Mouse (Mus musculus): ENCODE data around the gene Gm13889. TPM values are rescaled to one million over a fixed set of nuclear protein-coding genes. Genes with fewer than 3 reads are reported as not detected.

Gm13889 gene
- total RNA-seq (2014; rRNA removed), result 47.5 and 72.6 TPM in 2 replicates
- polyA plus RNA-seq (2015; fragmentation: Nextera tagmentation; extraction: Ambion mirVana), result 29.3 and 34.2 TPM in 2 replicates

DNA sequence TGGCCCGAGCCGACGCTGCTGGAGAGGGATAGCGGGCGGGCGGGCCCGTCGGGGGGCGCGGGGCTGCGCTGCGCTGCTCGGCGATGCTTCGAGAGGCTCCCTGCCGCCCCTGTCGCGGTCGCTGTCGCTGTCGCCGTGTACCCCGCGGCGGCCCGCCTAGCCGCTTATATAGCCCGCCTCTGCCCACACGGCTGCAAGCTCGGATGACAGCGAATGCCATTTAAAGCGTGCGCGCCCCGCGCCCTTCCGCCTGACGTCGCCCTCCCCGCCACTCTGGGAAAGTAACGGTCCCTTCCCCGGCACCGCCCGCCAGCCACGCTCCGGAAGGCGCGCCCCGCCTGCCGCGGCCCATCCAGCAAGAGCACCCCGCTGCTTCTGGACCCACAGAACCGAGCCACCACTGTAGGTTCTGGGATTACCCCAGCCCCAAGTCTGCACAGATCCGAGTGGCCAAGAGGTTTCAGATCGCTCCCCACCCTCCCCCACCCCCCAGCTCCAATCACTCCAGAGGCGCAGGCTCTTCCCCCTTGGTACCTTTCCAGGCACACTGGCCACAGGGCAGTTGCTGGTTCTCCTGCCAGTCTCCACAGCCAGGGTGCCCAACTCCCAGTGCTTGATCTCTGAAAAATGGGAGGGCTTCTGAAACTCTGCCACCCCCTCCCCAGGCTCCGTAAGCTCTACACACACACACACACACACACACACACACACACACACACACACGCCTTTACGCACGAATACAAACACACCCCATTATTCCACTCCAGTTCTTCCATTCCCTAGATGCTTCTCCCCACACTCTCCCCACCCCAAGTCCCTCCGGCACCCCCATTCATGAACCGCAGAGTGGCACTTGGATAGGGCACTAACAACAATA, at the start of gene Gm13889:
TSS of gene Gm13889 (minus strand) at position 294 of the 877 bp plus-strand sequence.
- Histone ChIP-seq H3K4me3 (ENCODE audit: low read depth, low read length) (peak within 1 kb of the TSS; percentile 77), H3K4me2 (ENCODE audit: low read depth) (peak within 1 kb of the TSS; percentile 88), H3K4me1 (ENCODE audit: insufficient read depth) (0 out of 2 replicates have a peak, but pooled peaks cover 4% of the 10 kb centered on the region), H3K36me3 (ENCODE audit: insufficient read depth) (no peaks in the 10 kb centered on the region), H3K9me3 (ENCODE audit: low read length) (no peaks in the 10 kb centered on the region), H3K27me3 (ENCODE audit: insufficient read depth, low read length) (no peaks in the 10 kb centered on the region), H3K9ac (peak within 1 kb of the TSS; percentile 85), H3K27ac (ENCODE audit: low read depth, low read length) (peak within 1 kb of the TSS; percentile 95)
- TF ChIP-seq CTCF (IDR thresholded peaks at IDR 0.05; ENCODE audit: low read depth), result peak; percentile 8; the same call in 1 of the 2 replicates
- peak; percentile 85 for ATAC-seq
- 1% methylated on average over 51 of the region's 62 CpGs for WGBS
- DNase-seq, result peak; percentile 89

DNA sequence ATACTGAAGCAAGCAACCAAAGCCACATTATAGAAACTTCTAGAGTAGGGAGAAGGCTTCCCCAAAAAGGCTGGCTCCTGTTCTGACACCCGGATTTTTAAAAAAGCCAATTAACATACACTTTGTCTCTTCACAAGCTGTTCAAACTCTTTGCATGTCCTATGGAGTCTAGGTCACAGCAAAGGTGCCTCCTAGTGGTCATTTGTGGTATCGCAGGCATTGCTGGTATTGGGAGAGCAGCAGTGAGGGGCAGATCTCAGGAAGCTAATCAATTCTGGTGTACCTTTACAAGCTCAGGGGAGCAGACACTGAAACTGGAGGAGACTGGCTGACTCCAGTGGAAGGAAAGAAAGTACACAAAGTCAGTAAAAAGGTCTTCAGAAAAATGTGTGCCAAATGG, 45.3 kb upstream of the Gm13889 start:
- no peak overlapping the region for H3K9ac ChIP-seq
- no peaks in the 10 kb centered on the region for H3K4me1 ChIP-seq (ENCODE audit: insufficient read depth)
- no peaks in the 10 kb centered on the region for H3K9me3 ChIP-seq (ENCODE audit: low read length)
- no peak overlapping the region for H3K27ac ChIP-seq (ENCODE audit: low read depth, low read length)
- peak; percentile 98 for TF ChIP-seq CTCF (IDR thresholded peaks at IDR 0.05; ENCODE audit: low read depth)
- H3K27me3 ChIP-seq (ENCODE audit: insufficient read depth, low read length), result no peaks in the 10 kb centered on the region
- DNase-seq (peak; percentile 93), ATAC-seq (peak; percentile 93)
- no peak overlapping the region for H3K4me3 ChIP-seq (ENCODE audit: low read depth, low read length)
- WGBS, result 3% methylated on average over 2 of the region's 2 CpGs
- peaks cover 70% of the 10 kb centered on the region for H3K36me3 ChIP-seq (ENCODE audit: insufficient read depth)
- H3K4me2 ChIP-seq (ENCODE audit: low read depth), result no peak overlapping the region

DNA sequence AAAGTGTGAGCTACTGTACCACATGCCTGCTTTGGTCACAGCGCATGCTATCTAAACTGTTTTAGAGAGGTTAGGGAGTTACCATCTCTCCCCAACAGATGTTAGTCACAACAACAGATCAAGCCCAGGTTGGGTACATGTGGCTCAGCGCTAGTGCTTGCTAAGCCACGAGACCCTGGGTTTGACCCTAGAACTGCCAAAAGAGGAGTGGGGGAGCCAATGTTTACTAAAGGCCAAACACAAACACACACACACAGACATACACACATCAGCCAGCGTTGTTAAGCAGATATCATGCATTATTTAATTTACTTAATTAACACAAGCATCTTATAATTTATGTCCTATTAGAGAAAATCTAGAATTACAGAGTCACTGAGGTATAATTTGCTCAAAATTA, 44.9 kb upstream of the Gm13889 start:
- ATAC-seq, result peak; percentile 45
- no peak overlapping the region for H3K9ac ChIP-seq
- H3K36me3 ChIP-seq (ENCODE audit: insufficient read depth), result peaks cover 72% of the 10 kb centered on the region
- no peak overlapping the region for H3K4me2 ChIP-seq (ENCODE audit: low read depth)
- DNase-seq, result no peak
- H3K4me1 ChIP-seq (ENCODE audit: insufficient read depth), result no peaks in the 10 kb centered on the region
- no peak overlapping the region for H3K27ac ChIP-seq (ENCODE audit: low read depth, low read length)
- TF ChIP-seq CTCF (IDR thresholded peaks at IDR 0.05; ENCODE audit: low read depth), result no peak
- 79% methylated on average over 4 of the region's 4 CpGs for WGBS
- no peaks in the 10 kb centered on the region for H3K9me3 ChIP-seq (ENCODE audit: low read length)
- H3K27me3 ChIP-seq (ENCODE audit: insufficient read depth, low read length), result no peaks in the 10 kb centered on the region
- no peak overlapping the region for H3K4me3 ChIP-seq (ENCODE audit: low read depth, low read length)

DNA sequence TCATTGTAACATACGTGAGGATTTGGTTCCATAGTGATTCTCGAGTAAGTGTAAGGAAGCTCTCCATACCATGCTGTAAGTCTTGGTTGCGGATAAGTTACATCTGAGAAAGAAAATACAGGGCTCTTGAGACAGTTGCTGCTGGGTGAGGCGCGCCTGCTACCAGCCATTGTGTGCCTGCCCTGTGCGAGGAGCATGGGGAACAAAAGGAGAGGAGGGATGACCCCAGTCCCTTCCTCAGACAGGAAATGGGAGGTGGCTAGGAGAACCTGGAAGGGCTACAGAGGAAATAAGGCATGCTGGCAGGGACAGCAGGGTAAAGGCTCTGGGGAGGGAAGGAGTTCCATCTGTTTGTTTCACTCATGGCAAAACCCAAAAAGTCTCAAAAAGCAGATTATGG, 44.4 kb upstream of the Gm13889 start:
- Histone ChIP-seq H3K9me3 (ENCODE audit: low read length) (no peaks in the 10 kb centered on the region), H3K27me3 (ENCODE audit: insufficient read depth, low read length) (no peaks in the 10 kb centered on the region), H3K4me2 (ENCODE audit: low read depth) (no peak overlapping the region), H3K36me3 (ENCODE audit: insufficient read depth) (peaks cover 71% of the 10 kb centered on the region), H3K9ac (no peak overlapping the region), H3K4me3 (ENCODE audit: low read depth, low read length) (no peak overlapping the region), H3K4me1 (ENCODE audit: insufficient read depth) (no peaks in the 10 kb centered on the region), H3K27ac (ENCODE audit: low read depth, low read length) (no peak overlapping the region)
- DNase-seq, result no peak
- ATAC-seq, result no peak
- WGBS, result 86% methylated on average over 6 of the region's 6 CpGs
- TF ChIP-seq CTCF (IDR thresholded peaks at IDR 0.05; ENCODE audit: low read depth), result no peak

GRCm38 (mm10) chr2:93996254-93996653, 39.3 kb upstream of the Gm13889 start, which contains the start of gene Gm27027:
Gene Gm27027, minus strand, starts transcription at chr2:93996354.
- no peaks in the 10 kb centered on the region for H3K27me3 ChIP-seq (ENCODE audit: insufficient read depth, low read length)
- no peak within 1 kb of the TSS for H3K27ac ChIP-seq (ENCODE audit: low read depth, low read length)
- ATAC-seq, result no peak
- no peak within 1 kb of the TSS for H3K9ac ChIP-seq
- no peak for DNase-seq
- no peak within 1 kb of the TSS for H3K4me3 ChIP-seq (ENCODE audit: low read depth, low read length)
- WGBS, result 95% methylated on average over 6 of the region's 6 CpGs
- no peaks in the 10 kb centered on the region for H3K9me3 ChIP-seq (ENCODE audit: low read length)
- no peak within 1 kb of the TSS for H3K4me2 ChIP-seq (ENCODE audit: low read depth)
- 0 out of 2 replicates have a peak, but pooled peaks cover 5% of the 10 kb centered on the region for H3K4me1 ChIP-seq (ENCODE audit: insufficient read depth)
- peaks cover 56% of the 10 kb centered on the region for H3K36me3 ChIP-seq (ENCODE audit: insufficient read depth)
- TF ChIP-seq CTCF (IDR thresholded peaks at IDR 0.05; ENCODE audit: low read depth), result no peak

- TF ChIP-seq CTCF (IDR thresholded peaks at IDR 0.05; ENCODE audit: low read depth), result no peak
- Histone ChIP-seq H3K4me3 (ENCODE audit: low read depth, low read length) (no peak overlapping the region), H3K9ac (no peak overlapping the region), H3K27ac (ENCODE audit: low read depth, low read length) (peak overlapping the region; percentile 50), H3K27me3 (ENCODE audit: insufficient read depth, low read length) (no peaks in the 10 kb centered on the region), H3K4me2 (ENCODE audit: low read depth) (no peak overlapping the region), H3K4me1 (ENCODE audit: insufficient read depth) (0 out of 2 replicates have a peak, but pooled peaks cover 5% of the 10 kb centered on the region), H3K9me3 (ENCODE audit: low read length) (no peaks in the 10 kb centered on the region), H3K36me3 (ENCODE audit: insufficient read depth) (peaks cover 57% of the 10 kb centered on the region)
- 28% methylated on average over 3 of the region's 3 CpGs for WGBS
- DNase-seq, result no peak
- ATAC-seq, result peak; percentile 43
These were observed 35.8 kb upstream of the Gm13889 start for GRCm38 (mm10) chr2:93992810-93993209.

DNA sequence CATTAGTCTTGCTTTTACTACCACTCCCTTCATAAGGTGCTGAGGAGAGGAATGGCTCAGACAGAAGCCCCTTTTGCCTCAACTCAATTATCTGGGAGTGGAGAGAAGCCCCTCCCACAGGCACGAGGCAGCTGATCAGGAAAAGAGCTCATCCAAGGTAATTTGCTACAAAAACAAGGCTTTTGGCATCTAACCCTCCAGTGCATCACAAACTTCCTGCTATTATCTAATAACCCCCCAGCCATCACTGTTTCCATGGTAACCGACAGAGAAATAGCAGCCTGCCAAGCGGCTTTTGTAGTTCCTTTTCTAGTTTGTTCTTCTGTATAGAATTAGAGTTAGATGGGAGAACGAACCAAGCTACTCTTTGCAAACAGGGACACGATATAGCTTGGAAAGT, 35.3 kb upstream of the Gm13889 start:
- no peak overlapping the region for H3K4me2 ChIP-seq (ENCODE audit: low read depth)
- no peak overlapping the region for H3K9ac ChIP-seq
- ATAC-seq (peak; percentile 88), DNase-seq (peak; percentile 81)
- peak overlapping the region; percentile 50 for H3K27ac ChIP-seq (ENCODE audit: low read depth, low read length)
- no peaks in the 10 kb centered on the region for H3K27me3 ChIP-seq (ENCODE audit: insufficient read depth, low read length)
- H3K9me3 ChIP-seq (ENCODE audit: low read length), result no peaks in the 10 kb centered on the region
- H3K36me3 ChIP-seq (ENCODE audit: insufficient read depth), result peaks cover 52% of the 10 kb centered on the region
- H3K4me1 ChIP-seq (ENCODE audit: insufficient read depth), result 0 out of 2 replicates have a peak, but pooled peaks cover 5% of the 10 kb centered on the region
- WGBS, result 10% methylated on average over 5 of the region's 5 CpGs
- TF ChIP-seq CTCF (IDR thresholded peaks at IDR 0.05; ENCODE audit: low read depth), result no peak
- no peak overlapping the region for H3K4me3 ChIP-seq (ENCODE audit: low read depth, low read length)
